Mouse (Mus musculus) urinary bladder, postnatal 25 days (tissue): ENCODE data around the gene Prkar1a.

Experiments used
- DNase-seq: peaks from one replicate; pipeline ENCODE4 v3.0.0; 2022; ENCODE audit warnings: low spot score

Prkar1a gene

DNA sequence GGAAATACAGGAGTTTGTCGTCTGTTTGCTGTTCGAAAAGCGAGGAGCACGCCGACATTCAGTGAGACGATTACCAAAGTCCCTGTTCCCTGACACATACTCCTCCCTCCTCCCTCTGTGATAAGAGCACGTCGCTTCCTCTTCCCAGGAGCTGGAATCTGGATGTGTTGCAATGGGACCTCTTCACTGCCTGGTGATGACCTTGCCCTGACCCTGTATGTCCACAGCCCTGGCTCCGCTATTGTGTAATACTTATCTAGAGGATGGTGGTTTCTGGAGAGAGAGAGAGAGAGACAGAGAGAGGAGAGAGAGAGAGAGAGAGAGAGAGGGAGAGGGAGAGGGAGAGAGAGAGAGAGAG is 56.8 kb downstream of the Prkar1a start:
- no peak for DNase-seq

GRCm38 (mm10) chr11:109706586-109706985 is 57.4 kb downstream of the Prkar1a start:
- DNase-seq: no peak

- DNase-seq: no peak
Measured at GRCm38 (mm10) chr11:109707442-109707841, 58.2 kb downstream of the Prkar1a start.

GRCm38 (mm10) chr11:109708786-109709185 is 59.6 kb downstream of the Prkar1a start:
- DNase-seq: no peak

DNA sequence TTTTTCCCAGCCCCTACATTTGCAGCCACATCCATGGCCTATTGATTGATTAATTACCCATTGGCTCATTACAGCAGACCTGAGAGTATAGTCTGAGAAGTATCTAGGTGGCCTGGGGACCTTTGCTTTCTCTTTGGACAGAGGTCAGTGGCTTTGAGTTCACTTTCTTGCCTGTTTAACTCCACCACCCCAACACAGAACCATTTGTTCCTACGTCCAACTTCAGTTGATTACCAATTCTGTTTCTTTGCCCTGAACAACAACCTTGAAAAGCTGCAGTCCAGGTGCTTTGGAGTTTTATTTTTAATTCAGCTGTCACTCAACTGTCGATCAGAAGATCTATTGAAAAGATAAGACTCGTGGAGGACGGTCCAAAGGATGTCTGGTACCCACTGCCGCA is 60.3 kb downstream of the Prkar1a start:
- DNase-seq: no peak

DNA sequence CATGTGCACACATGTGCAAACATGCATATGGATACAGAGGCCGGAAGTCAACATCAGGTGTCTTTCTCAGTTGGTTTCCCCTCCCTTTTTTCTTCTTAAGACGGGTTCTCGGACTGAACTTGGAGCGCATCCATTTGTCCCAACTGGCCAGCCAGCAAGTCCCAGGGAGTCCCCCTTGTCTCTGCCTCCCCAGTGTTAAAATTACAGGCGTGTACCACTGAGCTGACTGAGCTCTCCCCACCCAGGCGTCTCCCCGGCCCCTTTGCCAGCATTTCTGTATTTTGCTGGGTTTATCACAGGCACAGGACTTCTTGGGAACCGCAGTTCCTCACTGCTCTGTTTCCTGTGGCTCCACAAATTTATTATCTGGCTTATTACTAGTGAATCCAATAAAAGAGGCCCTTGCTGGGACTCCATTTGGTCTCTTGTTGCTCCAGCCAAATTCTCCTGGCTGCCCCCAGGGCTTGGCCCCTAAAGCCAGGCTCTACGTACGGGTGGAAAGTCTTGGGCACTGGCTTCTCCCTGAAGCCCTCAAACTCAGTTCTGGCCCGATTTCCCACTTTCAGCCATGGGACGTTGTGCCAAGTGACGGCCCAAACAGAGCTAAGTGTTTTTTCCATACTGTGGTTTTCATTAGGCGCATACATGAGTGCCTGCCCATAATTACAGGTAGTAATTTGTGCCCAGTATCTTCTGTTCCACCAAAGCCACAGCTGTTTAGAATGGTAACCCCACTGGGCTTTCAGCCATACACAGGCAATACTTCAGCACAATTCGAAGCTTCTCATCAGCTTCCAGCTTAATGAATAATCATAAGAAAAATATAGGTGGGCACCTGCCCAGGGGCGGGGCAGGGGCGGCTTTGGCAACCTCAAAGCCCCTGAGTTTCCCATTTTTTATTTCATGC is 65.4 kb downstream of the Prkar1a start:
- no peak for DNase-seq

GRCm38 (mm10) chr11:109715311-109715781 is 66.1 kb downstream of the Prkar1a start:
- DNase-seq: no peak

GRCm38 (mm10) chr11:109716981-109717380 is 67.8 kb downstream of the Prkar1a start:
- DNase-seq: no peak

GRCm38 (mm10) chr11:109717448-109717847 is 68.2 kb downstream of the Prkar1a start:
- DNase-seq: no peak

DNA sequence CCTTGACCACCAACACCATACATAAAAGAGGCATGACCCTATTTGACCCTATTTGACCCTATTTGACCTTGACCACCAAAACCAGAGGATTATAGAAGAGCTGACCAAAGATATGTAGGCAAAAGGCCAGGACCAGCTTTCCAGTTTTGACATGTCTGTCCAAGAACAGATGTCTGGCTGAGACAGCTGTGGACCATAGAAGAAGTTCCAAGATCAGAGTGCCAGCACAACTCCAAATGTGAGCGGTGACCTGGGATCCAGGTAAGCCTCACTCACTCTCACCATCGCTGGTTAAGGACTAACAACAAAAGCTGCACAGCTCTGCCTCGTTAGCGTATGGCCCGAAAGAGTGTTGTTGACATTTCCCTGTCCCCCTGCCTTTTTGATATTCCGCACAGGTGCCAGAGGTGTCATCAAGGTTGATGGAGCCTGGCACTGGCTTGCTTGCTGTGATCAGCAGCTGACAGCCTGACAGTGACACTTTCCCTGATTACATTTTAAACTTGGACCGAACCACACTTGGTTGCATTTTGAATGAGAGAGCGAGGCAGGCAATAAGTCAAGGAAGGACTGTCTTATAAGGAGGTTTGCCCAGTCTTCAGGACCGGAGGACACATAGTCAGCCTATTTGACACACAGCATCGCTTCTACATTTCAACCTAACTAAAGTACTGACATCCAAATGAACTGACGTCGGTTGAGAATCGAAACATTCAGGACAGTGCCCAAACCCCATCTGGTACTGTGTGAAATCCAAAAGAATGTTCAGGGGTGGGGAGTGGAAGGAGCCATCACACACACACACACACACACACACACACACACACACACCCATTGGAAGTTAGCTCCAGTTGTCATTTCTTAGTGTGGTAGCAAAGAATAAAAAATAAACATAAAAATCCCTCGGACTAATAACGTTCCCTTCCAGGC is 69.0 kb downstream of the Prkar1a start:
- DNase-seq: no peak
